Mouse (Mus musculus) neural tube, embryonic 13.5 days (tissue): ENCODE measurements at regions not wholly inside any gene's neighbourhood (a gene's known extent, or its start where the extent isn't known, plus 50 kb on each side); places are given as distances from the start of the nearest gene placed in this dataset.

ENCODE experiments used
- ATAC-seq: fragments of 200-750 bp; cut with Nextera tagmentation; 2 replicates; pipeline ENCODE4 v1.8.0; 2017; ENCODE audit warnings: low read depth, mild to moderate bottlenecking, moderate TSS enrichment, moderate library complexity
- H3K27ac ChIP-seq: fragments of 300-500 bp; sonication (generic); replicated peaks from 2 replicates; pipeline ENCODE4 v1.5.1; 2015; ENCODE audit warnings: moderate library complexity, mild to moderate bottlenecking, inconsistent platforms
- H3K27me3 ChIP-seq: fragments of 300-500 bp; sonication (generic); 2 replicates; pipeline ENCODE4 v1.6.1; 2015; ENCODE audit warnings: mild to moderate bottlenecking, inconsistent platforms
- H3K36me3 ChIP-seq: fragments of 300-500 bp; sonication (generic); 2 replicates; pipeline ENCODE4 v1.6.1; 2015; ENCODE audit warnings: mild to moderate bottlenecking, inconsistent platforms
- H3K4me1 ChIP-seq: fragments of 300-500 bp; sonication (generic); replicated peaks from 2 replicates; pipeline ENCODE4 v1.6.1; 2015; ENCODE audit warnings: inconsistent platforms
- H3K4me2 ChIP-seq: fragments of 300-500 bp; sonication (generic); 2 replicates; pipeline ENCODE4 v1.6.1; 2015; ENCODE audit warnings: inconsistent platforms, mild to moderate bottlenecking, moderate library complexity
- H3K4me3 ChIP-seq: fragments of 300-500 bp; sonication (generic); 2 replicates; pipeline ENCODE4 v1.5.1; 2015; ENCODE audit warnings: mild to moderate bottlenecking, inconsistent platforms
- H3K9ac ChIP-seq: fragments of 300-500 bp; sonication (generic); 2 replicates; pipeline ENCODE4 v1.6.1; 2015; ENCODE audit warnings: moderate library complexity, mild to moderate bottlenecking, inconsistent platforms
- H3K9me3 ChIP-seq: fragments of 300-500 bp; sonication (generic); 2 replicates; pipeline ENCODE4 v1.6.1; 2016; ENCODE audit warnings: inconsistent platforms
- WGBS: fragments of 180-500 bp; shearing (Covaris S2); methylation state at CpG from one replicate; pipeline ENCODE4 v1.1.7; 2015; 5-methylcytosine and 5-hydroxymethylcytosine counted together

DNA sequence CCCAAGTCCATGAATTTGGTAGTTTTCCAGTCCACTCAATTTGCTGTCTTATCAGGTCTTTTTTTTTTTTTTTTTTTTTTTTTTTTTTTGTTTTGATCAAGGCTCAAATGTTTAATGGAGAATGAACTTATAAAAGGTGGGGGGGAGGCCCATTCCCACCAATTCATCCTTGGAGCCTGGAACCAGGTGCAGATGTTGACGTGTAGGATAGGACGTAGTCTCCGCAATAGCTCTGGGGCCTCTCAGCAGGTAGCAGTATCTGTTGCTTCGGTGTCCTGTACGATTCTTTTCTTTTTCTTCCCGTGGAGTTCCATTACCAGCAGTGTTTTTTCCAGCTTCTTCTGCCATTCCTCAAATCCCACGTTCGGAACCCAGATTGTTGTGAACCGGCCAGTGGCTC lies 1296.3 kb upstream of the Ppp6c start:
- Histone ChIP-seq H3K27me3 (no peaks in the 10 kb centered on the region), H3K4me3 (no peak overlapping the region), H3K9ac (no peak overlapping the region), H3K9me3 (no peaks in the 10 kb centered on the region), H3K36me3 (no peaks in the 10 kb centered on the region), H3K4me1 (no peaks in the 10 kb centered on the region), H3K4me2 (no peak overlapping the region), H3K27ac (no peak overlapping the region)
- 93% methylated on average over 9 of the region's 9 CpGs for WGBS
- ATAC-seq, result no peak

DNA sequence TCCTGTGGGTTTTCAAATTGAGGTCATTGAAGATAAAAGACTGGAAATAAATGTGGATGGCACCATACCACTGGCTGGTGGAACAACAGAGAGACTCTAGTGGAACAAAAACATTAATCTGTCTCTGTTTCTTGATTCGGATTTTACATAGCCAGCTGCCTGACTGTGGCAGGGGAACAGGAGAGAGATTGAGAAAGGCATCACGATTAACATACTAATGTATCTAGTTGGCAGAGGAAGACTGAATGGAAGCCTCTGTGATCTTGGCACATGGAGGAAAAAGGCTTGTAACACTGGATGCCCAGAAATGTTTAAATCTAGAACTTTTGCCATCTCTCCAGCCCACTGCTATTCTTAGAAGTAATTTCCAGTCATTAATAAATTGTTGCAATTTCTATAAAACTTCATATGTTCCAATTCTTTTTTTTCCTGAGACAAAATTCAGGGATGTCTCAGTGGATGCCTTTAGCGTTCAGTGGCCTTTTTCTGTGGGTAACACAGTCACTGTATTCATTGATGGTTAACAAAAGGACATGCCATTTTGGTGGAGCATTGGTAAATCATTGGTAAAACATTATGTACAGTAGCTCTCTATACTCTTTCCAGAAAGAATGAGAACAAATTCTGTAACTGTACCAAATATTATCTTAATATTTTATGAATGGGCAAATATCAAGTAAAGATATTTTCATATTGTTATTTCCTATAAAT lies 1284.5 kb upstream of the Ppp6c start:
- Histone ChIP-seq H3K27me3 (no peaks in the 10 kb centered on the region), H3K4me2 (no peak overlapping the region), H3K27ac (no peak overlapping the region), H3K4me1 (no peaks in the 10 kb centered on the region), H3K9me3 (no peaks in the 10 kb centered on the region), H3K36me3 (no peaks in the 10 kb centered on the region), H3K9ac (no peak overlapping the region), H3K4me3 (no peak overlapping the region)
- 50% methylated on average over 3 of the region's 3 CpGs for WGBS
- peak; percentile 63 for ATAC-seq

DNA sequence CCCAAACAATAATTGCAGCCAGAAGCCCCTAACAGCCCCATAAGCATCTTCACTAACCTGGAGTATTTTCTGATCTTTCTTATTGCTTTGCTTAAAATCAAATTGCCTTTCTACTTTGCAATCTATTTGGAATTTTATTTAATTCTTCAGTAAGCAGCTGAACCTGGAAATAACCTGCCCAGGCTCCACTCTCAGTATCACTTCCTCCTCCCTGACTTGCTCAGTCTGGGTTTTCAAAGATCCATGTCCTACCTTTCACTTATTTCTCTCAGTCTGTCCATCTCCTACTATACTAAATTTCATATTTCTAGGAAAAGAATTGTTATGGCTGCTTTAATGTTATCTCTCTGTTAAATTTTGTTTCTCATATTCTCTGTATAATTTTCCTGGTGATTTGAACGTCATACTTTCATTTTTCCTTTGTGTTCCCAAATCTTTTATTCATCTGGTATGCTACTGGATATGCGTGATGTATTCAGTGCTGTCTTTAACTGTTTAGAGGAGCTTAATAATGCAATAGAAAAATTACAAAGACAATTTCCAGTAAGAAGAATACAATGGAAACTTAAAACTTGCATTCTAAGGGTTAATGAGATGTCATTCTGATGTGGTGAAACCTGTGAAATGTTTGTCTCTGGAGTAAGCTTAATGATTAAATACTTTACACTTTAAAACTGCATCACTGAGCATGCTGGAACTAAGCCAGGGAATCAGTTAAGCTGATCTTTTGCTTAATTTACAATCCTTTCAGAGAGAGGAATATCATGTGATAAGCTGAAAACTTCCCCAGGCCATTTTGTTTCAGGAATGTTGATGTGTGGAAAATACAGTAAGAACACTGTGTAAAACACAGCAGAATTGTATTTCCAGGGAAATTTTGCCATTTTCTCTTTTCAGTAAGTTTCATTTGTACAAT lies 1252.8 kb upstream of the Ppp6c start:
- H3K27me3 ChIP-seq, result no peaks in the 10 kb centered on the region
- H3K4me2 ChIP-seq, result no peak overlapping the region
- no peaks in the 10 kb centered on the region for H3K36me3 ChIP-seq
- no peak overlapping the region for H3K9ac ChIP-seq
- H3K27ac ChIP-seq, result no peak overlapping the region
- no peak for ATAC-seq
- 66% methylated on average over 2 of the region's 2 CpGs for WGBS
- H3K4me3 ChIP-seq, result no peak overlapping the region
- H3K4me1 ChIP-seq, result no peaks in the 10 kb centered on the region; the same call in 1 of the 2 replicates
- H3K9me3 ChIP-seq, result no peaks in the 10 kb centered on the region

DNA sequence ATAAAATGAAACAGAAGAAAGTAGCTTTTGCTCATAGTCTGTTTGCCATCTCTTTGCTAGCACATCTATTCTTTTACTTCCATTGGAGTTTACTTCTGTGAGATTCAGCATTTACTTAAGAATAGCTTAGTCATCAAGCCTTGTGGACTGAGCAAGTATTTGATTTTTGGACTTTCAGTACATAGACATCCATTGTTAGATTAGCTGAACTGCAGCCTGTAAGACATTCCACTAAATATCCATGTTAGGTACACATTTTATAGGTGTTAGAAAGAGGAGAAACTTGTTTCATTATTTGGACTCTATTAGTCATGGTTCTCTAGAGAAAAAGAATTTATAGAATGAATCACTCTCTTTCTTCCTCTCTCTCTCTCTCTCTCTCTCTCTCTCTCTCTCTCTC lies 1251.2 kb upstream of the Ppp6c start:
- no peak overlapping the region for H3K27ac ChIP-seq
- H3K4me2 ChIP-seq, result no peak overlapping the region
- ATAC-seq, result no peak
- H3K36me3 ChIP-seq, result no peaks in the 10 kb centered on the region
- H3K4me1 ChIP-seq, result no peaks in the 10 kb centered on the region; the same call in 1 of the 2 replicates
- H3K4me3 ChIP-seq, result no peak overlapping the region
- H3K27me3 ChIP-seq, result no peaks in the 10 kb centered on the region
- no peak overlapping the region for H3K9ac ChIP-seq
- H3K9me3 ChIP-seq, result no peaks in the 10 kb centered on the region

DNA sequence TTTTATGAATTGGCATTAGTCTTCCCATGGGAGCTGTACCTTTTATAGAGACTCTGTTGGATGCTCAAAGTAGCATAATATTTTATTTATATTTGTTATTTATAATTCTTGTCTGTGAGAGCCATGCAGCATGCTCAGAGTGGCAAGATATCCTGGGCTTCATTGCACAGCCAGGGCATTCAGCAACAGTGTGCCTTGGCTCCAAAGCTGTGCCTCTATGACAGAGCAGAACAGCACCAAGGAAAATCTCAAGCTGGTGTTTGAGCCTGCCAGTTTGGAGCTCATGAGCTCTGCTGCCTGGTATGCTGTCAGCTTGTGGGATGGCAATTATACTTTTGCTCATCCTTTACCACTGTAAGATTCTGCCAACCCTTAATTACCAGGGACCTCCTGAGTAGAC lies 1230.1 kb upstream of the Ppp6c start:
- H3K4me3 ChIP-seq, result no peak overlapping the region
- H3K27me3 ChIP-seq, result no peaks in the 10 kb centered on the region
- H3K27ac ChIP-seq, result no peak overlapping the region
- H3K4me1 ChIP-seq, result no peaks in the 10 kb centered on the region
- H3K9ac ChIP-seq, result no peak overlapping the region
- no peak for ATAC-seq
- H3K9me3 ChIP-seq, result no peaks in the 10 kb centered on the region
- no peak overlapping the region for H3K4me2 ChIP-seq
- no peaks in the 10 kb centered on the region for H3K36me3 ChIP-seq

DNA sequence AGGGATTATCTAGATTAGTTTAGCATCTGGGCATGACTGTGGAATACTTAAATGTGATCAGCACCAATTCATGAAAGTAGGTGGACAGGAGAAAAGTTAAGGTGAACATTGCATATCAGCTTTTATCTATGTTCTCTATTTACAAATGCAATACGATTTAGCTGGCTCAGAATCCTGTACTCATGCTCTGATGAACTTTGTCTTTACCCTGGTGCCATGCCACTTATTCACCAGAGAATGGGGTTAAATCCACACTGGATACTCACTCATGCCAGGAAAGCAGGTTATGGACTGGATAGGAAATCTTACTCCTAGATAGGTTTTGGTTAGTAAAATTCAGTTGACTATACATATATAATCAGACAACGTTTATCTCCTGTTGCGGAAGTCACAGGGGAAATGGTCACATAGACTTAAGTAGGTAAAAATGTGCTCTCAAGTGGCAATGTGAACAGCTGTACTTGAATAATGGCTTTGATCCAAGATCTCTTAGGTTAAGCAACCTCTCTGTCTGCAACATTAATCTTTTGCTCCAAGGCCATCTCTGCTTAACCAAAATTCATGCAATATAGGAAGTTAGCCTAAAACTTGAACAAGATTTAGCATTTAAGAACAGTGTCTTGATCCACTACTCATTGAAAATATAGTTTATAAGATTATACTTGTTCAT lies 1206.7 kb upstream of the Ppp6c start:
- Histone ChIP-seq H3K4me1 (0 out of 2 replicates have a peak, but pooled peaks cover 2% of the 10 kb centered on the region), H3K9me3 (no peaks in the 10 kb centered on the region), H3K4me3 (no peak overlapping the region), H3K9ac (no peak overlapping the region), H3K27me3 (no peaks in the 10 kb centered on the region), H3K27ac (no peak overlapping the region), H3K4me2 (no peak overlapping the region), H3K36me3 (no peaks in the 10 kb centered on the region)
- WGBS, result 90% methylated on average over 3 of the region's 3 CpGs
- ATAC-seq, result no peak

DNA sequence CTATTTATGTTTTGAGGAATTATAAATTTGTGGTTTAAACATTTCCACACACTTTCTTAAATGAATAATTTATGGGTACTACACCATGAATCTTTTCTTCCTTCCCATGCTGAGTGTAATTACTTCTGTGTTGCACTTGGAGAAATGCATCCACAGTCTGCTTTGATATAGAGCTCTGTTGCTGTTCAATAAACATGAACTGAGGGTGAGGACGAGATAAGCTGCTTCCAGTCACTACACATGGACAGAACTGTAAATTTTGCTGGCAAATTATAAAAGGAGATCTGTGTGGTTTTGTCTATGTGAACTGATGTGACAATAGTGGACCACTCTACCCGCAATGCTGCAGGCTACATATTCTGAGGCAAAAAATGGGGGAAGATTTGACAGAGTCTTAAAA lies 1205.1 kb upstream of the Ppp6c start:
- Histone ChIP-seq H3K4me3 (no peak overlapping the region), H3K4me2 (no peak overlapping the region), H3K9me3 (no peaks in the 10 kb centered on the region), H3K36me3 (no peaks in the 10 kb centered on the region), H3K9ac (no peak overlapping the region), H3K4me1 (0 out of 2 replicates have a peak, but pooled peaks cover 2% of the 10 kb centered on the region), H3K27ac (no peak overlapping the region), H3K27me3 (no peaks in the 10 kb centered on the region)
- ATAC-seq, result no peak
- 42% methylated on average over 2 of the region's 2 CpGs for WGBS

DNA sequence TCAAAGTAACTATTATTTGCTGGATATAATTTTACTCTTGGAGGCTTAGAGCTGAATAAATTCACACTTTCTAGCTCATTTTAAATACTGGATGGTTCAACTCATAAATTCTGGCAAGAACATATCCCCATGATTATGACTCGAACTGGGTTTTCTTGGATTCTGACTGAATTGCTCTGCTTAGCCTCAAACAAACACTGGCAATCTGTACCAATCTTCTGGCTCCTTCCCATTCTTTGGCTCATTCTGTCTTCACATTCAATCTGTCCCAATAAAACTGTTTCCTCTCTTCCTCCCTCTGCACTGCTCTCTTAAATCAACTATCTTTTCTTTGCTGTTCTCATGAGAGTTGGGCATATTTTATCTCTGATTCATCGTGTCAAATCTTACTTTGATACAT lies 1176.2 kb upstream of the Ppp6c start:
- no peak overlapping the region for H3K4me2 ChIP-seq
- no peaks in the 10 kb centered on the region for H3K4me1 ChIP-seq
- no peak overlapping the region for H3K9ac ChIP-seq
- WGBS, result 93% methylated on average over 2 of the region's 2 CpGs
- H3K4me3 ChIP-seq, result no peak overlapping the region
- H3K27ac ChIP-seq, result no peak overlapping the region
- no peak for ATAC-seq
- H3K27me3 ChIP-seq, result no peaks in the 10 kb centered on the region
- H3K36me3 ChIP-seq, result no peaks in the 10 kb centered on the region
- H3K9me3 ChIP-seq, result no peaks in the 10 kb centered on the region
